9 mouse cellular contexts compared by ENCODE assay signal in genomic region chr12:25119278-25119677, GRCm38 (mm10). TPM values are rescaled to one million over a fixed set of nuclear protein-coding genes. Genes with fewer than 3 reads are reported as not detected.
DNase-seq lines count a peak whose midpoint lies in the region; ATAC-seq and TF ChIP-seq lines count a peak whose summit lies in the region.
"Had no signal": no experiment of that assay in that cellular context is flagged by ENCODE, and none has a peak within 500 bp of the region (broad histone marks: within the 10 kb centered on the region; RNA-seq: fewer than 3 reads in every experiment).

No protein-coding gene starts in this region.

- DNase-seq in layer of hippocampus, adult 2 months (ENCODE audit: low spot score in 2 of 2): no peak
- DNase-seq in layer of hippocampus, adult 11-12 months (ENCODE audit: low spot score): no peak
- DNase-seq in kidney, postnatal 36 days: peak; percentile 76 to 79
- DNase-seq in yolk sac, embryonic 10.5 days (ENCODE audit: low spot score): no peak
- no peak for DNase-seq in right cerebral cortex, postnatal 10 days (ENCODE audit: low spot score in 2 of 2)
- DNase-seq in right cerebral cortex, postnatal 4 days: no peak

- 47% methylated on average over 15 of the region's 15 CpGs for WGBS in heart, embryonic 12.5 days

- no peak for TF ChIP-seq CTCF in layer of hippocampus, adult 2 months (conservative IDR thresholded peaks at IDR 0.05)

- H3K4me1 ChIP-seq in heart, embryonic 12.5 days (replicated peaks): peaks cover 25% of the 10 kb centered on the region

- H3K4me2 ChIP-seq in heart, embryonic 12.5 days: no peak overlapping the region
- H3K4me2 ChIP-seq: neural tube, embryonic 12.5 days had no signal

- H3K9me3 ChIP-seq in heart, embryonic 12.5 days (replicated peaks): no peaks in the 10 kb centered on the region
- H3K9me3 ChIP-seq: neural tube, embryonic 12.5 days had no signal

- ATAC-seq in heart, embryonic 12.5 days (ENCODE audit: insufficient number of reproducible peaks, low FRiP score): peak; percentile 77
- 0 out of 2 replicates have a peak, but pooled peaks have one; percentile 34 for ATAC-seq in megakaryocyte-erythroid progenitor cell, adult 5-6 weeks (replicated peaks; ENCODE audit: low FRiP score, low TSS enrichment, poor library complexity, severe bottlenecking)

- peak overlapping the region; percentile 70 for H3K27ac ChIP-seq in layer of hippocampus, adult 2 months
- peak overlapping the region; percentile 39 for H3K27ac ChIP-seq in heart, embryonic 12.5 days (ENCODE audit: poor library complexity, severe bottlenecking)
- H3K27ac ChIP-seq: neural tube, embryonic 12.5 days had no signal

- peak overlapping the region; percentile 6; the same call in 1 of the 2 replicates for H3K4me3 ChIP-seq in layer of hippocampus, adult 2 months
- H3K4me3 ChIP-seq in heart, embryonic 12.5 days: no peak overlapping the region
- H3K4me3 ChIP-seq: neural tube, embryonic 12.5 days had no signal

- no peaks in the 10 kb centered on the region for H3K27me3 ChIP-seq in heart, embryonic 12.5 days (replicated peaks)
- H3K27me3 ChIP-seq: neural tube, embryonic 12.5 days had no signal

- H3K9ac ChIP-seq in heart, embryonic 12.5 days: no peak overlapping the region
- H3K9ac ChIP-seq: neural tube, embryonic 12.5 days had no signal

- H3K36me3 ChIP-seq in heart, embryonic 12.5 days: no peaks in the 10 kb centered on the region
- H3K36me3 ChIP-seq: neural tube, embryonic 12.5 days had no signal

RNA-seq across cellular contexts. Expression of gene Id2, which starts 22.3 kb away (rescaled TPM):
- 10 to 100 TPM; 97.6 to 98.3 TPM for total RNA-seq in layer of hippocampus, adult 2 months (2021)
- polyA plus RNA-seq in heart, embryonic 12.5 days (2016; fragmentation: Nextera tagmentation; extraction: Ambion mirVana): 433 and 441 TPM in 2 replicates
- total RNA-seq in megakaryocyte-erythroid progenitor cell, adult 5-6 weeks (2014; fragmentation: Nextera tagmentation): 7.7 and 25.1 TPM in 2 replicates
- total RNA-seq in megakaryocyte-erythroid progenitor cell, adult 5-6 weeks (2017): 7.5 and 25.9 TPM in 2 replicates

Comparison
In these comparisons a context has a peak if more than half of its experiments do, and no peak if none do; other contexts are left out.
1. DNase-seq: peak in kidney, postnatal 36 days (2 of 2); none in layer of hippocampus, adult 2 months (0 of 2), layer of hippocampus, adult 11-12 months (single experiment), yolk sac, embryonic 10.5 days (single experiment), right cerebral cortex, postnatal 10 days (0 of 2) and right cerebral cortex, postnatal 4 days (single experiment).